Mouse (Mus musculus): ENCODE results near the gene Prnp.

GRCm38 (mm10) chr2:131868983-131869382, 40.7 kb upstream of the Prnp start:
- TF ChIP-seq POLR2A (IDR thresholded peaks at IDR 0.05; ENCODE audit: insufficient read depth, low read depth, low read length) = no peak
- TF ChIP-seq CTCF (IDR thresholded peaks at IDR 0.05; ENCODE audit: insufficient read depth, low read depth, low read length) = no peak
